Mouse (Mus musculus): ENCODE results near the gene Pias4. TPM values are rescaled to one million over a fixed set of nuclear protein-coding genes. Genes with fewer than 3 reads are reported as not detected.
"Not testable (repeated sequence)": the region's sequence is repeated elsewhere in the genome, so short reads cannot be mapped to it uniquely, and the experiment has no call there.

Pias4 gene
- polyA plus RNA-seq, 1 experiment = 25.7 TPM

DNA sequence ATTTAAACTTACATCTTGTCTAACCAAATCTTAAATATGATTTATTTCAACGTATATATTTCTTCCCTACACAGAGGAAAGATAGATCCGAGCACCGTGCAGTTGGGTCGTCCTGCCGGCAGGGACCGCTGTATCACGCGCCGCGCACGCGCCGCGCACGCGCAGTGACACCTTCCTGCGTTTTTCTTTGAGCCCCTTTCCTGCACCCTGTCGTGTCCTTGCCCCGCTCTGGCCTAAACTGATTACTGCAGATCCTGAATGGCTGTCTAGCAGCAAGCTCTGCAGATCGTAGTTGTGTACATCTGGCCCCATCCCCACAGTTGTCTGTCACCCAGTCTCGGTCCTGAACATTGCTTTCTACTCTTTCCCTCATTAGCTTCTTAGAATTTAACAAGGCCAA lies 5.4 kb upstream of the Pias4 start:
- DNase-seq (ENCODE audit: extremely low spot score in 1 of 2, low spot score in 1 of 2) = peak; percentile 69 to 88

DNA sequence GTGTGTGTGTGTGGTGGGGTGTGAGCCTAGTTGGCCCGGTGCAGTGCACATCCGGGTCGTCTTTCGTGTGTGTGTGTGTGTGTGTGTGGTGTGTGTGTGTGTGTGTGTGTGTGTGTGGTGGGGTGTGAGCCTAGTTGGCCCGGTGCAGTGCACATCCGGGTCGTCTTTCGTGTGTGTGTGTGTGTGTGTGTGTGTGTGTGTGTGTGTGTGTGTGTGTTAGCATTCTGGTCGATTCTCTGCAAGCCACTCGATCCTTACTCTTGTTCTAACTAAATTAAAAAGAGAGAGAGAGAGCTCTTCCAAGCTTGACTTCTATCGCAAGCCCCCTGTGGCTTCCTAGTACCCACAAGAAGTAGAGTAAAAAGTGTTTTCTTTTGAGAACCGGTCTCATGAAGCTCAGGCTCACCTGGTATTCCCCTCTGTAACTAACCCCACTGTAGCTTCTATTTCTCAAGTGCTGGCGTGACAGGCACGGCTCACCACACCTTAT lies 1.7 kb upstream of the Pias4 start:
- not testable (repeated sequence) for DNase-seq (ENCODE audit: extremely low spot score in 1 of 2, low spot score in 1 of 2)

DNA sequence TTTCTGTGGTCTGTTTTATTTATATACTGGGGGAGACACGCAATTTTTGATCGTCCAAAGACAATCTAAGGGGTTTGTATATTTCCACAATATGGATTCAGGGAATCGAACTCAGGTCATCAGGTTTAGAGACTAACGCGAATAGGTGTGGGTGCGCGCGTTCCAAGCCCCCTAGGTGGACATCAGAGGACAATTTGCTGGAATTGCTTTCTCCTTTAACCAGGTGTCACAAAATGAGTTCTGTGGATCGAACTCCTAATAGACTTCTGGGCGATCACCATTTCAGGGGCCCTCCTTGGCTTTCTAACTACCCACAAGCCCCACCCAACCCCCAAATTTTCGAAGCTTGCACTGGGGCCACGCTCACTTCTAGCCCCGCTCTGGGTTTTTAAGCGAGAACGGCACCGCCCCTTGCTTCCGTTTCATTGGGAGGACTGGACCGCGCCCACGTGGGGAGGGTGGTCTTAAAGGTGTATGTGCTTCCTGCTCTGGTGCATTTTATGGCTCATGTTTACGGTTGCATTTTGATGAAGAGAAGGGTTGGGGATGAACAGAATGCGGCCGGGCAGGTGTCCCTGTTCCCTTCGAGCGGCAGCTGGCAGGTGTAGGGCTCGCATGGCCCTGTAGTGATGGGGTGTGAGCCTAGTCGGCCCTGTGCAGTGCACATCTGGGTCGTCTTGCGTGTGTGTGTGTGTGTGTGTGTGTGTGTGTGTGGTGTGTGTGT lies 960 bp upstream of the Pias4 start:
- DNase-seq (ENCODE audit: extremely low spot score in 1 of 2, low spot score in 1 of 2) = peak in 1 of 2 experiments; percentile 79

DNA sequence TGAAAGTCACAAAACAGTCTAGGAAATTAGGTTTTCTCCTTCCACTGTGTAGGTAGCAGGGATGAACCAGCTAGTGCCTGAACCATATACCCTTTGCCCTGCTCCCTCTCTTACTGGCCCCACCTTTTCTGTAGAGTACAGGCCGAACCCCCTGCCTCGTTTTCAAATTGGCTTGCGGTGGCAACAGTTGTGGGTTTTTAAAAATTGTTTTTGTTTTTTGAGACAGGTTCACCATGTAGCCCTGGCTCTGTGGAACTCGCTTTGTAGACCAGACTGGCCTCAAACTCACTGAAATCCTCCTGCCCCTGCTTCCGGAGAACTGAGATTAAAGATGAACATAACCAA lies 336 bp upstream of the Pias4 start:
- DNase-seq (ENCODE audit: extremely low spot score in 1 of 2, low spot score in 1 of 2) = no peak

DNA sequence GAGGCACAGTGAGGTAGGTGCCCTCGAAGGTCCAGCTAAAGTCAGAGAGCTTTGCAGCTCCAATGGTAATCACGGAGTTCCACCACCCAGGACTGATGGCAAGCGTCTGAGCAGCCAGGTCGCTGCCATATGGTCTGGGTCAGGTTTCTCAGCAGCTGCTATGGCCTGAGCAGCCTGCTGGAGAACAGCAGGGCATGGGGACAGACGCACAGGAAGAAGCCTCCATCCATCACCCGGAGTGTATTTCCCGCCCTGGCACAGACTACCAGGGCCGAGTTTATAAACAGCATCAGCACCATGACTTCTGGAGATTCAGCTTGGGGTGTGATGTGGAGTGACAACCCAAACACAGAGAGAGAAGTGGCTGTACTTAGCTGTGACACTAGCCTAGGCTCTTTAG lies 2.6 kb downstream of the Pias4 start:
- DNase-seq (ENCODE audit: extremely low spot score in 1 of 2, low spot score in 1 of 2) = no peak

DNA sequence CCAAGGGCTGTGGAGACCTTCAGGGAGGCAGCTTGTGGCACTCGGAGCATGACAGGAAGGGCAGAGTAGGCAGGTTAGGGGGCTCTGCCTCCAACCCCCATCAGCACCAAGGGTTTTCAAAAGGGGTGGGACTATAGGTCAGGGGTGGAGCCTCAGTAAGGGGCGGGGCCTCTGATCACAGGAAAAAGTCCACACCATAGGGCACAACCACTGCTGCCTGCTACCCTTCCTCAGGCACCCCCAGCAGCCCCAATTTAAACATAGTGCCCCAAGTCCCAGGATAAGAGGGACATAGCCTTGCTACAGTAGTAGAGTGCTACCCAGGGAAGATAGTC lies 5.4 kb downstream of the Pias4 start:
- DNase-seq (ENCODE audit: extremely low spot score in 1 of 2, low spot score in 1 of 2) = no peak

DNA sequence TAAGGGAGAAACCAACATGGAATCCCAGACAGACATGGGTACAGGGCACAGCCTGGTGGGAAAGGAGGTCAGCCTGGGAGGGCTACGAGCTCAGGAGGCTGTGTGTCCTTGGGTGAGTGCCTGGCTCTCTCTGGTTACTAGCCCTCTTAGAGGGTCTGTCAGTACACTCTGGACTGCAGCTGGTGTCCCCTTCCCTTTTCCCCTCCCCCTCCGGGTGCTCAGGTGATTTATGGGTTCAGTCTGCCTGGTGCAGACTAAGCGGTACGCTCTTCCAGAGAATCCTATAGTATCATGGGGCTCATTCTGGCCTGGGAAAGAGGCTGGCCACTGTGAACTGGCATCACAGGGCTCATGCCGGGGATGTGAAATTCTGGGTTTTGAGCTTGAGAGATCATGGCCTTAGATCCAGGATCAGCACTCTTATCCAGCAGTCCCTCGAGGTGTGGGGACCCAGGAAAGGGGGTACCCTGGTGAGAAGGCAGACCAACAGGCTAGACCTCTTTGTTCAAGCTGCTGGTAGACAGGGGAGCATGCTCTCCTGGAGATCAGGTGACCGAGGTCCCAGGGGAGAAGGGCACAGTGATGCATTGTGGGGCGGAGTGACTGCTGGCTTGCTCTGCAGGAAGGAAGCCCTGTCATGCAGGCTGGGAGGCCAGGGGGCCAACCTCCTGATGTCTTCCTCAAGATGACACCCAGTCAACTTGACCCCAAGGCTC lies 6.0 kb downstream of the Pias4 start:
- DNase-seq (ENCODE audit: extremely low spot score in 1 of 2, low spot score in 1 of 2) = no peak

DNA sequence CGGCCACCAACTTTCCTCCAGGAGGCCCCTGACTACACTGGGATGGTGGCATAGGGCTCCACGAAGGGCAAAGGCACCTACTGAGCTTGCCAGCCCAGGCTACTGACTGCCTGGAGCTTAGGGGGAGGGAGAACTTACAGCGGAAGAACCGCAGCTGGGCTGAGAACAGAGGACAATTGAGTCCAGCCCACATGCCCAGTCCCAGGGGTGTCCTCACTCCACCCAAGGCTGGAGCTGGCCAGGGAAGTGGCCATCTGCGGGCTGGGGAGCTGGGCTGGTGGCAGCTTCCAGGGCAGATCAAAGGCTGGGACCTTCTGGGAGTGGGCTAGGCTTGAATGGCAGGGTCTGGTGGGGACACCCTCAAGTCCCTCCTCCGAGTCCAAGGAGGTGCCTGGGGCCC lies 13.0 kb downstream of the Pias4 start:
- DNase-seq (ENCODE audit: extremely low spot score in 1 of 2, low spot score in 1 of 2) = no peak

DNA sequence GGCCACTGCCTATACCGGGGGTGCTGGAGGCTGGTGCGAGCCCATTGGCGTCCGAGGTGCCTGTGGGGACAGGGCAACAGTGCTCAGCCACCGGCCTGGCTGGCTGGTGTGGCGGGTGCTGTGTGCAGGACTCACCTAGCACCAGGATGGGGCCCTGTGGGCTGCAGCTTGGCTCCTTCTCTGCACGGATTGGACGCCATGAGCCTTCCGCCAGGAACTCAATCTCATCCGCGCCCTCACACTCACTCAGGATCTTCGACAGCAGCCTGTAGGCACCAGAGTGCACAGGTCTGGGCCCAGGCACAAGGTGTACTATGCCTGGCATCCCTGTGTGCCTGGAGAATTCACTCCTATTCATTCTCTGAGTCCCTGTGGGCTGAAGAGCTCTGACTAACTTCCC lies 13.4 kb downstream of the Pias4 start:
- DNase-seq (ENCODE audit: extremely low spot score in 1 of 2, low spot score in 1 of 2) = no peak

DNA sequence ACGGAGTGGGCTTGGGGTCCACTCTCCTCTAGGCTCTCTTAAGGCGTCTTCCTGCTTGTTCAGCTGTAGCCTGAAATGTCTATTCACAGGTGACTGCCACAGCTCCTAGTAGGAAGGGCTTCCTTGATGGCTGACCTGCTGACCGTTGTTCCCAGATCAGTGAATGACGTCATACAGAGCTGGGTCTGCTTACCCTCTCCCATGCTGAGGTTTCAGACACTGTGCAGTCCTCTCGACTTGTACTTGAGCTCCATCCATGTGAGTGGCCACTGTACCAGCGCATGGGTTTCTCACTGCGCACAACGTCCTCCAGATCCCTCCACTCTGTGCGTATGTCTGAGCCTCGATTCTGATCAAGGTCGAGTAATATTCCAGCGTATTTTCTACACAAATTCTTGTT lies 15.1 kb downstream of the Pias4 start:
- no peak for DNase-seq (ENCODE audit: extremely low spot score in 1 of 2, low spot score in 1 of 2)

DNA sequence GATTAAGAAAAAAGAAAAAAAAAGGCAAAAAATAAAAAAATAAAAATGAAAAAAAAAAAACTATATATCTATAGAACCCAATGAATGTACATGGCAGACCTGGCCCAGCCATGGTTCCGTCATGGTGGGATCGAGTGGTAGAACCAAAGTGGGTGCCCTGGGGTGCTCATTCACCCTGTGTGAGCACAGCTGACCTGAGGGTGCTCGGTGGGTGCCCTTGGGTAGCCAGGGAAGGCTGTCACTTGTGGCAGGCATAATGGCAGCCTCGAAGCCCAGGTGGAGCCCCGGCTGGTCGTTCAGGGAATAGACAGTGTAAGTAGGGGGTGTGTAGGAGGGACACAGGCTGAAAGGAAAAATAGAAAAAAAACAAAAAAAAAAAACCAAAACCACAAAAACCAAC lies 16.5 kb downstream of the Pias4 start:
- DNase-seq (ENCODE audit: extremely low spot score in 1 of 2, low spot score in 1 of 2) = no peak

DNA sequence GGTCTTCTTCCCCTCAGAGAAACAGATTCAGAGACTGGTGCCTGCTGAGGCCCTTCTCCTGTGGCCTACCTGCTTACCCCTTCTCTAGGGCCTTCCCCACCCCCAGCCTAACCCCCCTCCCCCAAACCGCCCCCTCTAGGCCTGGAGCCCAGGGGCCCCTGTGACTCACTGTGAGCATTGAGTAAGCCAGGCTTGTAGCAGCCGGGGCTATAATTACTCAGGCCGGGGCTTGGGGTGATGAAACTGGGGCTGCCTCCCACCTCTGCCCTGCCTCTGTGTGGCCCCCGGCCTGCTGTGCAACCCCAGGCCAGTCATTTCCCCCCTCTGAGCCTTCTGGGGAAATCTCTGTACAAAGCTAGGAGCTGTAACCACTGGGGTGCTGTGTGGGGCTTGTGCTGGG lies 21.4 kb downstream of the Pias4 start:
- no peak for DNase-seq (ENCODE audit: extremely low spot score in 1 of 2, low spot score in 1 of 2)

DNA sequence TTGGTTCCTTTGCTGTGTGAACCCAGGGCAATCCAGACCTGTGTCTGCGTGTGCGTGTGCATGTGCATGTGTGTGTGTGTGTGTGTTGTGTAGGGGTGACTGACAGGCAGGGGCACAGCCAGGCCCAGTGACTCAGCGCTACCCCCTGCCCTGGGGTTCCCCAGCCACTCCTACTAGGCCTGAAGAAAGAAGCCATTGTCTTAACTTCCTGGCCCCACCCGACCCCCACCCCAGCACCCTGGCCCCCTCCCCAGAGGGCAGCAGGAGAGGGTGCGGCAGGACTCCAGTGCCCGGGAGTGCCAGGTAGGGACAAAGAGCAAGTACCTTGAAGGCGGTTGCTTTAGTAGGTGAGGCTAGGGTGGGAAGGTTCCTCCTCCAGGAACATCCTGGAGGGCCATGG lies 21.9 kb downstream of the Pias4 start:
- DNase-seq (ENCODE audit: extremely low spot score in 1 of 2, low spot score in 1 of 2) = no peak

DNA sequence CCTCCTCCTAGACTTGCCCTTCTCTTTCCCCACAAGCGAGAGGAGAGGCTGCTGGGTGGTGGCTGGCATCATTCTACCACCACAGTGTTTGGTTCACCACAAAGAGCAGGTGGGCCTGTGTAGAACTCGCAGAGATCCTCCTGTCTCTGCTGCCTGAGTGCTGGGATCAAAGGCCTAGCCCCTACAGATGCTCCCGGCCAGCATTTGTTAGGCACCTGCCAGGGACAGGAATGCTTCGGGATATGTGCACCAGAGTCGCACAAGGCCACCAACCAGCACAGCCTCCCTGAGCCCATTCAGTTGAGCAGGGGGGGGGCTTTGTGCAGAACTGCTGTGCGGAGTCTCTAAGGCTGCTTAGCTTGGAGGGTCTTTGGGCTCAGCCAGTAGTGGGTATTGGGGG lies 22.4 kb downstream of the Pias4 start:
- no peak for DNase-seq (ENCODE audit: extremely low spot score in 1 of 2, low spot score in 1 of 2)

DNA sequence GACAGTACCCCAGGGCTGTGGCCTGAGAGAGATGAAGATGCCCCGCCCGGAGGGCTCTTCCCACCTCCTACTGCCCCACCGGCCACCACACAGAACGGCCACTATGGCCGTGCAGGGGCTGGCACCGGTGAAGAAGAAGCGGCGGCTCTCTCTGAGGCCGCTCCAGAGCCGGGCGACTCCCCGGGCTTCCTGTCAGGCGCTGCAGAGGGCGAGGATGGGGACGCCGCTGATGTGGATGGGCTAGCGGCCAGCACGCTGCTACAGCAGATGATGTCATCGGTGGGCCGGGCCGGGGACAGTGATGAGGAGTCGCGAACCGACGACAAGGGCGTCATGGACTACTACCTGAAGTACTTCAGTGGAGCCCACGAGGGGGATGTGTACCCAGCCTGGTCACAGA lies 23.1 kb downstream of the Pias4 start:
- DNase-seq (ENCODE audit: extremely low spot score in 1 of 2, low spot score in 1 of 2) = no peak

DNA sequence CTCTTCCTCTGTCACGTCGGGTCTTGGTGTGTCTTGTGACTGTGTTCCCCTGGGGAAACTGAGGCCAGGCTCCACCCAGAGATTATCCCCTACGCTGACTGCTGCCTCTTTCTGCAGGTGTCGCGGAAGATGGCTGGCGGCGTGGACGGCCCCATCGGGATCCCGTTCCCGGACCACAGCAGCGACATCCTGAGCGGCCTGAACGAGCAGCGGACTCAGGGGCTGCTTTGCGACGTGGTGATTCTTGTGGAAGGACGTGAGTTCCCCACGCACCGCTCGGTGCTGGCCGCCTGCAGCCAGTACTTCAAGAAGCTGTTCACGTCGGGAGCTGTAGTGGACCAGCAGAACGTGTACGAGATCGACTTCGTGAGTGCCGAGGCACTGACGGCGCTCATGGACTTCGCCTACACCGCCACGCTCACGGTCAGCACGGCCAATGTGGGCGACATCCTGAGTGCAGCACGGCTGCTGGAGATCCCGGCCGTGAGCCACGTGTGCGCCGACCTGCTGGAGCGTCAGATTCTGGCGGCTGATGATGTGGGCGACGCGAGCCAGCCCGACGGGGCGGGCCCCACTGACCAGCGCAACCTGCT lies 23.8 kb downstream of the Pias4 start:
- no peak for DNase-seq (ENCODE audit: extremely low spot score in 1 of 2, low spot score in 1 of 2)

DNA sequence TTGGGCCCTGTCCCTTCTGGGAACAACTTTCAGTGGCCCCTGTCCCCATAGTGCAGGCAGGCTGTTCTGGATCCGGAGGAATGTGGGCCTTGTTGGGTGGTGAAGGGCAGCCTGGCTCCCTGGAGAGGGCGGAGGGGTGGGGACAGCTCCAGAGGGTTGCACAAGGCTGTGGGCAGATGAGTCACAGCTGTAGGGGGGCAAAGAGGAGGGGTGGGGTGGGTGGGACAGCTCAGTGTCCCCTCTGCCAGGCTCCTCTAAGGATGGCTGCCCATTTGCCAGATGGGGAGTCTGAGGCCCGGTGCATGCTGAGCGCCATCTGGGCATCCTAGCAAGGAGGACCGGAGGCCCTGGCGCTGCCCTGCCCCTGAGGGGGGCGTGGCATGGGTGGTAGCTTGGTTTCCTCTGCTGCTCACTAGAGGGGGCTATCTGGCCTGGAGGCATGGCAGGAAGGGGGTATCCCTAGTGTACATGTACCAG lies 24.5 kb downstream of the Pias4 start:
- no peak for DNase-seq (ENCODE audit: extremely low spot score in 1 of 2, low spot score in 1 of 2)

DNA sequence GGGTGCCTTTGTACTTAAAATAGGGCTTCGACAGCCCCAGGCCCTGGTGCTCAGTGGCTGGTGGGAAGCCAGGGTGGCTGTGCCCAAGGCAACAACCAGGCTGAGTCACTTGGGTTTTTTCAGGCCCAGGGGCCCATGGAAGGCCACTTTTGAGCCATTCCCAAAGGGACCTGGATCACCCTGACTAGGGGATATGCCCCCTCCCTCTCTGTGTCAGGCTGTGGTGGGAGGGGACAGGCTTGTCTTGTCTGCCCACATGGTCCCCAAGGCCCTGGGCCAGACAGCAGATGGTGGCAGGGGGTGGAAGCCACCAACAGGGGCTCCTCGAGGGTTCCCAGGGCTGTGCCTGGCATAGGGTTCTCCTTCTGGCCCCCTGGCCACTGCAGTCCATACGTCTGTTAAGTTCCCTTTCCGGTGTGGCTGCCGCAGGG lies 25.2 kb downstream of the Pias4 start:
- DNase-seq (ENCODE audit: extremely low spot score in 1 of 2, low spot score in 1 of 2) = no peak

DNA sequence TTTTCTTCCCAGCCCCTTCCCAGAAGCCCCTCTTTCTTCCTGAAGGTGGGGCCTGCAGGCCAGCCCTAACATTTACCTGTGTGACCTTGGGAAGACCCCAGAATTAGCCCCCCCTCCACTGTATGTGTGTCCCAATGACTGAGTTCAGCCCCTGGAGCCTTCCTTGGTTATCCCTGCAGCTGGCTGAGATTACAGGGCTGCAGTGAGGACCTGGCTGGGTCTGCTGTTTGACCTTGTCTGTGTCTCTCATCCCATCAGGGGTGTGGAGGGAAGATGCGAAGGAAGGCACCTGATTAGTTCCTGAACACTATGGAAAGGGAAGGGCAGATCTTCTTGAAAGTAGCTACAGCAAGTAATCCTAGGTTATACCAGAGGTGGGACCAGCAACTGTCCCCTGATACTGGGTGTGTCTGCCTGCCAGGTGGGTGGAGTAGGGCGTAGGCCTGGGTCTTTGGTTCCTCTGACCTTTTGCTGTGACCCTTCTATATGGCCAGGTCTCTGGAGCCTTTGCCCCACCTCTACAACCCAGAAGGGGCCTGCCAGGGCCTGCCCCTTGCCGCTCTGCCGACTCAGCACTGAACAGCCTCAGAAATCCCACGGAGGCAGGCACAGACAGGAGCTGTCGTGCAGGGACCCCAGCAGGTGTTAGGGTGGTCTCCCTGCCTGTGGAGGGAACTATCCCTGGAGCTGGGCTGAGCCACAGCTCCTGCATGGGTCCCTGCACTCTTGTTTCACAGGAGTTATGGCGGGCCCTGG lies 26.1 kb downstream of the Pias4 start:
- no peak for DNase-seq (ENCODE audit: extremely low spot score in 1 of 2, low spot score in 1 of 2)

DNA sequence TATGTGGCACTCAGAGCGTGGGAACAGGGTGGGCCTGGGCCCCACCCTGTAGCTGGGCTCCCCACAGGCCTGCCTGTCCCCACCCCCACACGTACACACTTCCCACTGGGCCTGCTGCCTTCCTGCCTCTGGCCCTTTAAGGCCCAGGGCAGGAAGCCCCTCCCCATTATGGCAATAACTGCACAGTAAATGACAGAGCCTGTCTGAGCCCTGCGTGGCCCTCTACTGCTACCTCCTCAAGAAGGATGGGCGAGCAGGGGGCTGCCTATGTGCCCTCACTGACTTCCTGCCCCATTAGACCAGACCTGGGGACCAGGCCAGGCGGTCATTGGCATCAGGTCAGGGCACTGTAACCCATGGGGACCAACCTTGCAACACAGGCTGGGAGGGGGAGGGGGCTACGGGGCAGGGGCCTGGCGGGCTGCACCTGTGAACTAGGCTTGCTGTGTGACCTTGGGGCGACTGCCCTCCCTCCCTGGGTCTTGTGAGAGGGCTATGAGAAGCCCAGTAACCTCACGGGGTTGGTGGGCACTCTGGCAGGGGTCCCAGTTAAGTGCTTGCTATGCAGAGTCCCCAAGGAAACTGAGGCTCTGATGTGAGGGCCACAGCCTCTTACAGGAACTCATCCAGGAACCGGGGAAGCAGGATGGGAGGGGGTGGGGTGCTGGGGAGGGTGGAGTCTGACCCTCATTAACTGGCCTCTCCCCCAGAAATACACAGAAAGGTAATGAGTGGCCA lies 26.8 kb downstream of the Pias4 start:
- DNase-seq (ENCODE audit: extremely low spot score in 1 of 2, low spot score in 1 of 2) = no peak

DNA sequence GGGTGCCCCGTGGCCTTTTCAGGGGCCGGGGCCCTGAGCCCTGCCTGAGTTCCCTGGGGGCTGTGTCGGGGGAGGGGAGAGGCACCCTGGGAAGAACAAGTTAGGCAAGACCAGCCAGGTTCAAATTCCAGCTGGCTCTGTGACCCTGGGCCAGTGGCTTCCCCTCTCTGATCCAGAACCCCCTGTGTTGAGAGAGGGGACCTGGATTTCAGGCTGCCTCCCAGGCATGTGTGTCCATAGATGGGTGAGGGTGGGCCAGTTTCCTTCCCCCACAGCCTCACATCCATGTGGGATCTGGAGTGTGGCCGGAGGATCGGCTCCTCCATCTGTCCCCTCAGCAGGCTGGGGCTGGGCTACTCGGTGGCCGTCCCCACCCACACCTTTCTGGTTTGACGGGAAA lies 27.7 kb downstream of the Pias4 start:
- no peak for DNase-seq (ENCODE audit: extremely low spot score in 1 of 2, low spot score in 1 of 2)
